Mouse (Mus musculus): ENCODE measurements around the gene Hand2. TPM values are rescaled to one million over a fixed set of nuclear protein-coding genes. Genes with fewer than 3 reads are reported as not detected.

The Hand2 gene
- polyA plus RNA-seq, 1 experiment from 2014 or later: not detected

DNA sequence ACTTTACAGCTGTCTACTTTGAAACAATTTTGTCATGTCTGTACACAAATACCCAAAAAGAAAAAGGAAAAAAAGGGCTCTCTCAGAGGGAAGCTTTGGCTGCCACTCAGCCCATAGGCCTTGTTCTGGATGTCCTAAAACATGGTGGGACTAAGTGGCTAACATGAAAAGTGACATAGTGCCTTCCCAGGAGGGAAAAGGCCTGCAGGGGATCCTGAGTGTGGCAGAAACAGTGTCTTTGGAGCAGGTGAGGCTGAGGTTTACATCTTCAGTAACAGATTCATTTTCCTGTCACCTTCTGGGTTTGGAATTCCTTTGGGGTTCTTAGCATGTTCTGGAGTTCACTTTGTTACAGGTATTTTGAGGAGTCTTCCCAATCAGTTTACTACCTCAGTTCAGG is 3.7 kb upstream of the Hand2 start:
- H3K36me3 ChIP-seq: no peaks in the 10 kb centered on the region
- no peak for ATAC-seq (ENCODE audit: low FRiP score, low read depth)
- peaks cover 88% of the 10 kb centered on the region for H3K27me3 ChIP-seq
- H3K4me2 ChIP-seq (replicated peaks): no peak overlapping the region
- peaks cover 21% of the 10 kb centered on the region for H3K4me1 ChIP-seq
- H3K9ac ChIP-seq (replicated peaks): no peak overlapping the region
- H3K9me3 ChIP-seq: no peaks in the 10 kb centered on the region
- no peak overlapping the region for H3K27ac ChIP-seq (replicated peaks)
- no peak overlapping the region for H3K4me3 ChIP-seq

DNA sequence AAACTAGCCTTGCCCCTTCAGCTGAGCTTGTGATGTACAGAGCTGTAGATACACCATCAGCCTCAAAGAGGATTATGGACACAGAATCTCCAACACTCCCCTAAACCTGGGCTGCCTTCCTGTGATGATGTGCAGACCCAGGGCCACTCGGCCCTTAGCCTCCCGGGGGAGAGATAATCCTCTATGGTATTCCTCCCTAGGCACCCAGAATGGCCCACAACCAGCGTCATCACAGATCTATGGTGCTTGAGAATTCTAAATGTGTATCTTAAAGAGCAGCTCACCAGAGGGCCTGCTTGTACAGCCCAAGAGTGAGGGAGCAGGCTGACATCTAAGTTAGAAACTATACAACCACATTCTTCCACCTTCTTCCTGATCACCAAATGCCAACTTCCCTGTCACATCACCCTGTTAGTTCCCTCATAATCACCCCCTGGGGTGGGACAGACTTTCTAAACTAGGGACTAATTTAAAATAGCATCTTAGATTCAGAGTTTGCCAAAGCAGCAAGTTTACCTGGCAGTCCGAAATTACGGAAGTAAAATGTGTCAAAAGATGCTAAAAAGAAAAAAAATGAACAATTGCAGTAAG is 2.8 kb upstream of the Hand2 start:
- H3K9ac ChIP-seq (replicated peaks): no peak overlapping the region
- H3K4me2 ChIP-seq (replicated peaks): no peak overlapping the region
- H3K4me1 ChIP-seq: peaks cover 13% of the 10 kb centered on the region
- under 1% methylated on average over 5 of the region's 5 CpGs for WGBS
- no peaks in the 10 kb centered on the region for H3K36me3 ChIP-seq
- peaks cover 88% of the 10 kb centered on the region for H3K27me3 ChIP-seq
- H3K27ac ChIP-seq (replicated peaks): no peak overlapping the region
- no peaks in the 10 kb centered on the region for H3K9me3 ChIP-seq
- H3K4me3 ChIP-seq: no peak overlapping the region
- ATAC-seq (ENCODE audit: low FRiP score, low read depth): no peak

DNA sequence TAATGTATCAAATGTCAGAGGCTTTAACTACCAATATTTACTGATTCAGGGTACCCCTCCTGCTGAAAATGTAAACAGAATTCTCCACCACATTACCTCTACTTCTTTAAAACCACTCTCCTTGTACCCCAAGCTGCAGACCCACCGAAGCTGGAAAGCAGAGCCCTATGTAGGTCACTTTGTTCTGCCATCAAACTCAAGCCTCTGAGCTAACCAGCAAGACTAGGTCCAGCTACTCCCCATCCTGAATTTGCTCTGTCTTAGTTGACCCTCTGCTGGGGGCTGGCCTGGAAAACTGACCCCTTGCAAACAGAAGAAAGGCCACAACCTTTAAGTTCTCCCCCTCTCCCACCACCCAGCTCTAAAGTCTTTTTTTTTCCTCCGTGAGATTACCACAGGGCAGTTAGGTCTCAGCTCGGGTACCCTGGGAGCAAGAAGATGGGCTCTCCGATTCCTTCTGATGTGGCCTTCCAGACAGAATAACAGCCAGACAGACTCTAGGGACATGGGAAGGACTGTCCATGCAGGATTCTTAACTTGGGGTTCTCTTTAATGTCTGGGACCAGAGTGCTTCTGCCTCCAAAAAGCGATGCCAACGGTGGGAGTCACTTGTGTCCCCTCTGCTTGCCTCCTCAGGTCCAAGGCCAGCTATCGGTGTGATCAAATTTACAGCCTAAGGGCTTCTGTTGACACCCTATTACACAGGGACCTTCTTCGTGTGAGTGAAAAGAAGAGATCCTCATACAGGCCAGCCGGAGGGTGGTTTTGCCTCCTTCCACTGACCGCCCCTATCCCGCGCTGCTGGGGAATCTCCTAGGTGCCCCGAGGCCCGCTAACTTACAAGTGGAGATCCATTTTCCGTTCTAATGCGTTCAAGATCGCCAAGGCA is 1.4 kb upstream of the Hand2 start:
- Histone ChIP-seq H3K4me3 (no peak overlapping the region), H3K27ac (replicated peaks) (no peak overlapping the region), H3K9ac (replicated peaks) (no peak overlapping the region), H3K9me3 (no peaks in the 10 kb centered on the region), H3K27me3 (peaks cover 88% of the 10 kb centered on the region), H3K4me2 (replicated peaks) (no peak overlapping the region), H3K36me3 (no peaks in the 10 kb centered on the region), H3K4me1 (peaks cover 12% of the 10 kb centered on the region)
- 2% methylated on average over 17 of the region's 17 CpGs for WGBS
- no peak for ATAC-seq (ENCODE audit: low FRiP score, low read depth)

DNA sequence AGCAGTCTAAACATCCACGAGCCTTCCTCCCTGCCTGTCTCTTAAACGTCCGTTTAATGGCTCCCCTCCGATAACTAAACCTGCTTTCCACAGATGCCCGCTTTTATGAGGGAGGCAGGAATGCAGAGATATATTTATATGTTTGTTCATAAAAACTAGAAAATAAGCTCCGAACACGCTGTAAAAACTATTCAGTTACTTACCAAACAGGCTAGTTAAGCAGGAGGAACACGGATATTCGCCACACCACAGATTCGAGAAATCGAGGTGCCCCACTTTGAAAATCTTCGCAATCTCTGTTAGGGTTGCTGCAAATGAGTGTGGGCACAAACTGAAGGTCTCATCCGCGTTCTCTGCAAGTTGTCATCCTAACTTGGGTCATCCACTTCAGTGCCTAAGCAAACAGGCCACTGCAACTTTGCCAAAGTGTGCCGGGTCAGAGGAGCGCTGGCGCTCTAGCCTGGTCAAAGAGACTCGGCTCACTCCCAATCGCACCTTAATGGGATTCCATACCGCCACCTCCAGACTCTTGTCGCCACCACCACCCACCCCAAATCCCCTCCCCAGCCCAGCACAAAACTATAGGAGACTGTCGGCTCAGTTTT is 700 bp upstream of the Hand2 start:
- Histone ChIP-seq H3K4me1 (peaks cover 12% of the 10 kb centered on the region), H3K4me3 (no peak overlapping the region), H3K4me2 (replicated peaks) (no peak overlapping the region), H3K27me3 (peaks cover 89% of the 10 kb centered on the region), H3K9ac (replicated peaks) (no peak overlapping the region), H3K36me3 (no peaks in the 10 kb centered on the region), H3K27ac (replicated peaks) (no peak overlapping the region), H3K9me3 (no peaks in the 10 kb centered on the region)
- WGBS: under 1% methylated on average over 22 of the region's 22 CpGs
- ATAC-seq (ENCODE audit: low FRiP score, low read depth): no peak

DNA sequence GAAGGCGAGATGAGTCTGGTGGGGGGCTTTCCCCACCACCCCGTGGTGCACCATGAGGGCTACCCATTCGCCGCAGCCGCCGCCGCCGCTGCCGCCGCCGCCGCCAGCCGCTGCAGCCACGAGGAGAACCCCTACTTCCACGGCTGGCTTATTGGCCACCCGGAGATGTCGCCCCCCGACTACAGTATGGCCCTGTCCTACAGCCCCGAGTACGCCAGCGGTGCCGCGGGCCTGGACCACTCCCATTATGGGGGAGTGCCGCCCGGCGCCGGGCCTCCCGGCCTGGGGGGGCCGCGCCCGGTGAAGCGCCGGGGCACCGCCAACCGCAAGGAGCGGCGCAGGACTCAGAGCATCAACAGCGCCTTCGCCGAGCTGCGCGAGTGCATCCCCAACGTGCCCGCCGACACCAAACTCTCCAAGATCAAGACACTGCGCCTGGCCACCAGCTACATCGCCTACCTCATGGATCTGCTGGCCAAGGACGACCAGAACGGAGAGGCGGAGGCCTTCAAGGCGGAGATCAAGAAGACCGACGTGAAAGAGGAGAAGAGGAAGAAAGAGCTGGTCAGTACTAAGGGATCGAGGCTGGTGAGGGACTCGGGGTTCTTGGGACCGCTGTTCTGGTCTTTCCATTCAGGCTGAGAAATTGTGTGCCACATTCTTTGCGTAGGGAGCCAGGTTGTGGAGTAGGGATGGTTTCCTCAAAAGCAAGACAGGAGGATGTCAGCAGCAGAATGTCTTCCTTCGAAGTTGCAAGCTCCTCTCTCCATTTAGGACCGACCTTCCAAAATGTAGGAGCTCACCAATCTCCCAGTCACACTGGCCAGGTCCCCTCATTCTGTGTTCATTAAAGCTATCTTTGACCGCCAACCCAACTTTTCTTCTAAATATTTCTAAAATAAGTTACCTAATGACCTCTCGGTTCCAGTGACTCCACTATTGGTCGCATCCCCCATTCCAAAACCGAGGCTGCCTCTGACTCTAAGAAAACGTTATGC is 1.4 kb downstream of the Hand2 start:
- H3K4me1 ChIP-seq: peaks cover 12% of the 10 kb centered on the region
- peak overlapping the region; percentile 64 for H3K4me2 ChIP-seq (replicated peaks)
- H3K27ac ChIP-seq (replicated peaks): no peak overlapping the region
- H3K36me3 ChIP-seq: no peaks in the 10 kb centered on the region
- under 1% methylated on average over 51 of the region's 64 CpGs for WGBS
- peak overlapping the region; percentile 43 for H3K4me3 ChIP-seq
- peak; percentile 50 for ATAC-seq (ENCODE audit: low FRiP score, low read depth)
- H3K9me3 ChIP-seq: no peaks in the 10 kb centered on the region
- peaks cover 95% of the 10 kb centered on the region for H3K27me3 ChIP-seq
- peak overlapping the region; percentile 37; the same call in 1 of the 2 replicates for H3K9ac ChIP-seq (replicated peaks)

DNA sequence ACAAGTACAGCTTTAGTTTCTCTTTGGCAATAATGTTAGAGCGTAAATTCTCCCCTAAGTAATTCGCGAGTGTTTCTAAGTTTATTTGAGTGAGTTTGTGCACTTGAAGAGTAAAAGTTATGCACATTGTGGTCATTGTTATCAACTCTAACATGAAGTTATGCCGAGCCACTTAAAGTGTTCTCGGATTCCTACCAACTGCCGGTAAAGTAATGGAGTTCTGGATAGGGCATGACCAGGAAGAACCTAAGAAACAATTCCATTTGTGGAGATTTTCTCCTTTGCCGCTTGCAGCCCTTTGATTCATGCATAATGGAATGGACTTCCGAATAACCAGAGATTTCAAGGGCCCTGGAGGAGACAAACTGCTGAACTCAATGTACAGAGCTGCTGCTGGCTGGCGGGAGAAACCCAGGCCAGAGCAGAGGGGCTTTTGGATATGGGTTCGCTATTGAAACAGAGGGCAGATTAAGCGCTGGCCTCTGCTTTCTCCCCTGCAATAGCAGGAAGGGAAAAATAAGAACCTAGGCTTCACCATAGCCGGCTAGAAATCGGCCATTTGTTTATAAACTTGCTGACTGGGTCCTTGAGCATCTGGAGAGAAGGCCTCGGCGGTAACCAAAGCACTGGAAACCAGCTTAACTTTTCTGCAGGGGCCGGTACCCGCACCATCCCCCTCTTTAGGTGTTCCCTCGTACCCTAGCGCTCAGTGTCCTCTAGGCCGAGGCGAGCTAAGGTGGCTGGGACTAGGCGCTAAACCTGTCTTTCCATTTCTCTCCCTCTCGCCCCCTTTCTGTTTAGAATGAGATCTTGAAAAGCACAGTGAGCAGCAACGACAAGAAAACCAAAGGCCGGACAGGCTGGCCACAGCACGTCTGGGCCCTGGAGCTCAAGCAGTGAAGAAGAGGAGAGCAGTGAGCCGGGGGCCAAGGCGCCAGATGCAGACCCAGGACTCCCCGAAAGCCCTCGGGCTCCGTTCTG is 2.5 kb downstream of the Hand2 start:
- Histone ChIP-seq H3K27me3 (peaks cover 97% of the 10 kb centered on the region), H3K27ac (replicated peaks) (no peak overlapping the region), H3K4me1 (peaks cover 14% of the 10 kb centered on the region), H3K4me3 (no peak overlapping the region), H3K36me3 (no peaks in the 10 kb centered on the region), H3K9me3 (no peaks in the 10 kb centered on the region), H3K4me2 (replicated peaks) (no peak overlapping the region), H3K9ac (replicated peaks) (no peak overlapping the region)
- under 1% methylated on average over 31 of the region's 31 CpGs for WGBS
- ATAC-seq (ENCODE audit: low FRiP score, low read depth): no peak

DNA sequence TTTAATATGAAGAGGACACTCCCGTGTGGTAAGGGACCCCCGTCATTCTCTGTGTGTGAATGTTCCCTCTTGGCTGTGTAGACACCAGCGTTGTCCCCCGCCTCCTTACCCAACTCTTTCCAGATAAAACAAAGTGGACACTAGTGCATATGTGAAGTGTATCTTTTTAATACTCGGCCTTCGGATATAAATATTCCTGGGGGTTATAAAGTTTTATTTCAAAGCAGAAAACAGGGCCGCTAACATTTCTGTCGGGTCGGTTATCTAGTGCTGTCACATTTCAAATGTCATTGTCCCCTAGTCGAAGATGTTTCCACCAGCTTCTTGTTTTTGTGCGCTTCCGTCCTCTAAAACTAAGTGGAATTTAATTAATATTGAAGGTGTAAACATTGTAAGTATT is 3.3 kb downstream of the Hand2 start:
- peaks cover 97% of the 10 kb centered on the region for H3K27me3 ChIP-seq
- ATAC-seq (ENCODE audit: low FRiP score, low read depth): no peak
- H3K4me2 ChIP-seq (replicated peaks): no peak overlapping the region
- no peak overlapping the region for H3K4me3 ChIP-seq
- 2% methylated on average over 12 of the region's 12 CpGs for WGBS
- no peaks in the 10 kb centered on the region for H3K36me3 ChIP-seq
- no peaks in the 10 kb centered on the region for H3K9me3 ChIP-seq
- H3K9ac ChIP-seq (replicated peaks): no peak overlapping the region
- H3K27ac ChIP-seq (replicated peaks): no peak overlapping the region
- peaks cover 22% of the 10 kb centered on the region for H3K4me1 ChIP-seq

DNA sequence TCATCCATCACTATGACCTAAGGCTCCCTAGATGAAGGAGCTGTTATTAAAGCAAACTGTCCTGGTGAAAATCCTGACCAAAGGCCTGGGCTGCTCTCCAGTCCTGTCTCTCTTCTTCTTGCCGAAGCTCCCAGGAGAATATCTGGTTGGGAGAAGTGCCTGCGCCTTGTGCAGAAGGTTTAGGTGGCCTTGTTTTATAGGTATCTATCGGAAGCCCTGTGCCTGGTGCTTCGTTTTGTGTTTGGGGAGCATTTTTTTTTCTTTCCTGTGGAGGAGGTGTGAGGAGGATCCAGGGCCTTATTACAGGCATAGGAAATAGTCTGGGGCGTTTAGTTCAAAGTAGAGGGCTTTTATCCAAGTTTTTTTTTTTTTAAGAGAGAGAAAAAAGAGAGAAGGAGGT is 3.9 kb downstream of the Hand2 start:
- no peak for ATAC-seq (ENCODE audit: low FRiP score, low read depth)
- Histone ChIP-seq H3K36me3 (no peaks in the 10 kb centered on the region), H3K9me3 (no peaks in the 10 kb centered on the region), H3K9ac (replicated peaks) (no peak overlapping the region), H3K4me2 (replicated peaks) (no peak overlapping the region), H3K4me3 (no peak overlapping the region), H3K4me1 (peaks cover 24% of the 10 kb centered on the region), H3K27me3 (peaks cover 97% of the 10 kb centered on the region), H3K27ac (replicated peaks) (no peak overlapping the region)
- WGBS: 4% methylated on average over 5 of the region's 5 CpGs

DNA sequence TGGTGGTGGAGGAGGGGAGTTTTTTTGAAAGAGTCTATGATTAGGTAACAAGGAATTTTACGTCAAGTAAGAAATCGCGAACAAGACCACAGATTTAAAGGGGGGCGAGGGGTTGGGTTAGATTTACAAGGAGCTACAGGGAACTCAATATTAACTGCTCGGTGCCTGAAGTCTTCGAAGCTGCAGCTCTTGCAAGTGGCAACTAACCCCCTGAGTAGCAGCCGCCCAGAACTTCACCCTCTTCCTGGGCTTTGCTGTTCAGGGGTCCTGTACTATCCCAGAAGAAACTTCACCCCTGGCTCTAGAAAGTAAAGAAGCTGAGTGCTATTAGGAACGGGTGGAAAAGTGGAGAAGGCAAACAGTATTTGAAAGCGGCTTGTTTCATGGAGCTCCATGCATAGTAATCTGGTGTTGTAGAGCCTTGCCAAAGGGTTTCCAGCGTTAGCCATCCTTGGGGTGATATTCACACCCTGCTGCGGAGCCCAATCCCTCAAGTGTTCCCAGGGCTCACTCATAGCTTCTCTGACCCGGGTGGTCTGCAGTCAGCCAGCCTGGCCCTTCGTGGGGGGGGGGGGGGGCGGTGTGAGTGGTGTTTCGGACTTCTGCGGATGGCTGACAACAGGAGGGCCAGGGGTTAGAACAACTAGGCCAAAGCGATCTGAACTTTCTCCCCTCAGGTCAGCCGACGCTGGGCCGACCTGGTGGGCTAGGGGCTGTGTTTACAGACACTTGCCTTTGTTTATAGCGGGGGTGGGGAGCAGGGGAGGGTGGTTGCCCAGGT is 4.5 kb downstream of the Hand2 start:
- H3K4me2 ChIP-seq (replicated peaks): no peak overlapping the region
- no peaks in the 10 kb centered on the region for H3K36me3 ChIP-seq
- H3K9ac ChIP-seq (replicated peaks): no peak overlapping the region
- H3K27ac ChIP-seq (replicated peaks): no peak overlapping the region
- WGBS: 2% methylated on average over 21 of the region's 21 CpGs
- peaks cover 97% of the 10 kb centered on the region for H3K27me3 ChIP-seq
- no peak overlapping the region for H3K4me3 ChIP-seq
- no peak for ATAC-seq (ENCODE audit: low FRiP score, low read depth)
- H3K4me1 ChIP-seq: peaks cover 24% of the 10 kb centered on the region
- no peaks in the 10 kb centered on the region for H3K9me3 ChIP-seq

Measured in midbrain, embryonic 12.5 days (tissue).